Mouse (Mus musculus) forebrain, embryonic 13.5 days (tissue): ENCODE data around the gene 4931428F04Rik. TPM values are rescaled to one million over a fixed set of nuclear protein-coding genes. Genes with fewer than 3 reads are reported as not detected.

ENCODE experiments used
- ATAC-seq: fragments of 200-750 bp; cut with Nextera tagmentation; 2 replicates; pipeline ENCODE4 v1.8.0; 2017
- H3K27ac ChIP-seq: fragments of 300-500 bp; sonication (generic); 2 replicates; pipeline ENCODE4 v1.5.1; 2015; ENCODE audit warnings: inconsistent platforms, mild to moderate bottlenecking, moderate library complexity
- H3K27me3 ChIP-seq: fragments of 300-500 bp; sonication (generic); 2 replicates; pipeline ENCODE4 v1.6.1; 2015; ENCODE audit warnings: mild to moderate bottlenecking, inconsistent platforms
- H3K36me3 ChIP-seq: fragments of 300-500 bp; sonication (generic); 2 replicates; pipeline ENCODE4 v1.6.1; 2015; ENCODE audit warnings: mild to moderate bottlenecking, inconsistent platforms; ENCODE audit not compliant: poor library complexity, severe bottlenecking
- H3K4me1 ChIP-seq: fragments of 300-500 bp; sonication (generic); 2 replicates; pipeline ENCODE4 v1.6.1; 2015; ENCODE audit warnings: inconsistent platforms
- H3K4me2 ChIP-seq: fragments of 300-500 bp; sonication (generic); 2 replicates; pipeline ENCODE4 v1.6.1; 2015; ENCODE audit warnings: inconsistent platforms, mild to moderate bottlenecking, moderate library complexity
- H3K4me3 ChIP-seq: fragments of 300-500 bp; sonication (generic); 2 replicates; pipeline ENCODE4 v1.5.1; 2015; ENCODE audit warnings: mild to moderate bottlenecking, inconsistent platforms
- H3K9ac ChIP-seq: fragments of 300-500 bp; sonication (generic); 2 replicates; pipeline ENCODE4 v1.6.1; 2015; ENCODE audit warnings: mild to moderate bottlenecking, inconsistent platforms
- H3K9me3 ChIP-seq: fragments of 300-500 bp; sonication (generic); replicated peaks from 2 replicates; pipeline ENCODE4 v1.6.1; 2016; ENCODE audit warnings: inconsistent platforms
- WGBS: fragments of 180-500 bp; shearing (Covaris S2); methylation state at CpG from one replicate; pipeline ENCODE4 v1.1.7; 2015; 5-methylcytosine and 5-hydroxymethylcytosine counted together
- polyA plus RNA-seq: library from polyadenylated mRNA; unstranded; fragments of >200 nt; fragmentation: Nextera tagmentation; extraction: Ambion mirVana; gene quantifications from 2 replicates; pipeline ENCODE4 v1.2.1, GENCODE M21; 2015

The 4931428F04Rik gene
- polyA plus RNA-seq, 1 experiment from 2014 or later, result 57.4 TPM

DNA sequence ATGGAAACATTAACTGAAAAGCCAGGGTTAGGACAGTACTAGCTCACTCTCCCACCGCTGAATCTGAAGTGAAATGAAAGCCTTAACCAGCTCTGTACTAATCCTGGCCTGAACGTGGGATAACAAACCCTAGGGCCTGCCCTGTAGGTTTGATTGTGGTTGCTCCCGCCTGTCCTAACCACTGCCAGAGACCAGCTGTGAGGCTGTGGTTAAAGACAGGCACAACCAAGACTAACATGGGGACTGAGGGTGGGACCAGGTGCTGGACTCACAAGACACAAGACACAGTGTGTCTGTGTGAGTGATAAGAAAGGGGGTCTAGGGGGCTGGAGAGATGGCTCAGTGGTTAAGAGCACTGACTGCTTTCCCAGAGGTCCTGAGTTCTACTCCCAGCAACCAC is 9.1 kb downstream of the 4931428F04Rik start:
- WGBS, result 74% methylated on average over 3 of the region's 3 CpGs
- peaks cover 47% of the 10 kb centered on the region for H3K36me3 ChIP-seq

DNA sequence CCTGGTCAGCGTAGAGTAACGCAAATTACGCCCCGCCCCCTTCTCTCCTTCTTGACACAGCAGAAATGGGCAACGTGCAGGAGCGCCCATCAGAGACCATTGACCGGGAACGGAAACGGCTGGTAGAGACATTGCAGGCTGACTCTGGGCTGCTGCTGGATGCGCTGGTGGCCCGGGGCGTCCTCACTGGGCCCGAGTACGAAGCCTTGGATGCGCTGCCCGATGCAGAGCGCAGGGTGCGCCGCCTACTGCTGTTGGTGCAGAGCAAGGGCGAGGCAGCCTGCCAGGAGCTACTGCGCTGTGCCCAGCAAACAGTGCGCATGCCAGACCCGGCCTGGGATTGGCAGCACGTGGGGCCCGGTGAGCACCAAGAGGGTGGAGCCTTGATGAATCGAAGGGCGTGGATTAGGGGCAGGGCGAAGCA is 10.7 kb downstream of the 4931428F04Rik start:
- peak overlapping the region; percentile 60 for H3K4me2 ChIP-seq
- peaks cover 67% of the 10 kb centered on the region for H3K27me3 ChIP-seq
- H3K9ac ChIP-seq, result peak overlapping the region; percentile 50
- peak overlapping the region; percentile 31 for H3K4me3 ChIP-seq
- H3K9me3 ChIP-seq, result no peaks in the 10 kb centered on the region
- peaks cover 27% of the 10 kb centered on the region for H3K4me1 ChIP-seq
- peak; percentile 63 for ATAC-seq
- H3K27ac ChIP-seq, result no peak overlapping the region
- peaks cover 34% of the 10 kb centered on the region for H3K36me3 ChIP-seq
- under 1% methylated on average over 28 of the region's 28 CpGs for WGBS

More for the DNA sequence above, 9.1 kb downstream of the 4931428F04Rik start:
- Histone ChIP-seq H3K9ac (no peak overlapping the region), H3K9me3 (no peaks in the 10 kb centered on the region), H3K4me2 (no peak overlapping the region), H3K4me1 (peaks cover 29% of the 10 kb centered on the region), H3K27ac (no peak overlapping the region), H3K4me3 (no peak overlapping the region), H3K27me3 (peaks cover 51% of the 10 kb centered on the region)
- ATAC-seq, result no peak

DNA sequence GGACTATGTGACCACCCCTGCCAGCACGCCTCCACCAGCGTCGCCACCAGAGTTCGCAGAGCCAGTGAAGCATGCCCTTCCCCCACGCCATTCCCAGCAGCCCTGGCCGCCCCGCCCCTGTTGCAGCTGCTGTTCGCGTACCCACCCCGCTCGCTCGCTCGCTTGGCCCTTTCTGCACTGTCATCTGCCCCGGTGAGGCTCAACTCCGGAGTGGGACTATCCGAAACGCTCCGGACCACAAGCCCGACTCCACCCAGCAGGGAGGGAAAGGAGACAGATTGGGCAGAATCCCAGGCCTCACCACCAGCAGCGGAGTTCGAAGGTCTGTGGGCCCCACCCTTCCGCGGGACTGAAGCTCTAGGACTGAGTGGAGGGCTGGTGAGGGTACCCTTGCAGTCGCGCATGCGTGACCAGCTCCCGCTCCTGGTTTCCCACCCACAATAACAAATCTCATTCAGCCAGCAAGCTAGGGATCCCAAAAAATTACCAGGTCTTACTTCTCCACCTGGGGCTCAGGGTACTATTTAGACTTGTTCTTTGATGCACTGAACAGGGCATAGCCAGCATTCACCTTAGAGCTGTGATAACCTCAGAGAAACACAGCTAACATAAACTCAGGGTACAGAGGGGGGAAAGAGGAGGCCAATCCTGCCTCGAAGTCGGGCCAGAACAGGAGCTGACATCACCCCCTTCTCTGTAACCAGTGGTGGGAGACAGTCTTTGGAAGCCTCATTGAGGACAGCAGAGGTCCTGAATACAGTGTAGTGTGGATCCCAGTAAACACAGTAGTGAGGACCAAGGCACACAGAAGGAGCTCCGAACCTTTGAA is 13.2 kb downstream of the 4931428F04Rik start:
- Histone ChIP-seq H3K27me3 (peaks cover 91% of the 10 kb centered on the region), H3K9ac (peak overlapping the region; percentile 58), H3K4me1 (peaks cover 27% of the 10 kb centered on the region), H3K9me3 (no peaks in the 10 kb centered on the region), H3K27ac (no peak overlapping the region), H3K36me3 (peaks cover 10% of the 10 kb centered on the region; the same call in 1 of the 2 replicates), H3K4me3 (peak overlapping the region; percentile 44), H3K4me2 (peak overlapping the region; percentile 77)
- ATAC-seq, result peak; percentile 60
- 3% methylated on average over 30 of the region's 30 CpGs for WGBS

DNA sequence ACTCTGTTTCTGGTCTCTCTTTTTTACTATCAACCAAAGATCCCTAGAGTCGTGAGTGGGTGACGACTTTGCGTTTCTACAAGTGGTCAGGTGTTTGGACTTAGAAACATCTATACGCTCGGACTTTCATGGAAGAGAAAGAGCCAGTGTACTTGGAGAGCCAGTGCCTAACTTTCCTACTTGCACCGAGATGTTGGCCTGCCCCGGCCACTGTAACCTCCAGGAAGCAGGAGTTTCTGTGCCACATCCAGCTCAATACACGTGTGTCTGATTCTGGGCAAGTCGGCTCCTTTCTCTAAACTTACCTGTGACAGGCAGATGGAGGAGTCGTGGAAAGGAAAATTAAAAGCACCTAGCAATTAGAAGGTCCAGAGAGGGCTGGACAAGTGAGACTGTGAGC is 13.8 kb downstream of the 4931428F04Rik start, which contains the start of gene Nol3:
Nol3 (plus strand) TSS at position 301 of the 400 bp plus-strand sequence.
- Histone ChIP-seq H3K4me3 (peak within 1 kb of the TSS; percentile 44), H3K9me3 (no peaks in the 10 kb centered on the region), H3K4me1 (peaks cover 29% of the 10 kb centered on the region), H3K27me3 (peaks cover 97% of the 10 kb centered on the region), H3K9ac (peak within 1 kb of the TSS; percentile 58), H3K27ac (no peak within 1 kb of the TSS), H3K4me2 (peak within 1 kb of the TSS; percentile 77), H3K36me3 (peaks cover 7% of the 10 kb centered on the region; the same call in 1 of the 2 replicates)
- no peak for ATAC-seq
- 3% methylated on average over 10 of the region's 10 CpGs for WGBS

DNA sequence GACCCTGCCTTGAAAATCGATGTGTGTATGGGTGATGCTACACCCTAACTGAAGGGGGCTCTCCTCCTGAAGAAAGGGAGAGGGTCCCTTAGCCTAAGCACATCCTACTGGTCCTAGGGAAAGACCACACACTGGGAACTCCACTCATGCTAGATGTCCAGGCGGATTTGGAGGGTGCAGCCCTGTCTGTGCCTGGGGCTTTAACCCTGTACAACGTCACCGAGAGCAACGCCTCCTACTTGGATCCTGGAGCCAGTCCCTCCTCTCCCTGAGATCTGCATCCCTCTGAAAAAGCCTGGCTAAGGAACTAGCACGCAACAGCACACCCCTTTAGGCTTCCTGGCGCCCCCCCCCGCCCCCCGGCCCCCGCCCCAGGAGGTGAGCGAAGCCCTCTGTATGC is 14.3 kb downstream of the 4931428F04Rik start:
- no peak for ATAC-seq
- no peak overlapping the region for H3K9ac ChIP-seq
- peak overlapping the region; percentile 77 for H3K4me2 ChIP-seq
- H3K27me3 ChIP-seq, result peaks cover 99% of the 10 kb centered on the region
- peaks cover 33% of the 10 kb centered on the region for H3K4me1 ChIP-seq
- no peak overlapping the region for H3K4me3 ChIP-seq
- 5% methylated on average over 10 of the region's 11 CpGs for WGBS
- no peaks in the 10 kb centered on the region for H3K9me3 ChIP-seq
- no peak overlapping the region for H3K27ac ChIP-seq
- H3K36me3 ChIP-seq, result peaks cover 7% of the 10 kb centered on the region; the same call in 1 of the 2 replicates

DNA sequence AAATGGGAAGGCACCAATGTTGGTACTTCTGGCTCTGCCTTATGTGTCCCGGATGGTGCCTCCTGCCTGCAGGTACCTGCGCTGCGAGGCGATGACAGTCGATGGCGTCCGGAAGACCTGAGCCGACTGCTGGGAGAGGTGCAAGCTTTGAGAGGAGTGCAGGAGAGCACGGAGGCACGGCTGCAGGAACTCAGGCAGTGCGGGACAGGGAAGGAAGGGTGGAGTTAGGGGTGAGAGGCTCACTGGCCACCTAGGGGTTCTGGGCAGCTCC is 18.8 kb downstream of the 4931428F04Rik start:
- H3K27me3 ChIP-seq, result peaks cover 99% of the 10 kb centered on the region
- H3K27ac ChIP-seq, result no peak overlapping the region
- H3K4me1 ChIP-seq, result peaks cover 34% of the 10 kb centered on the region
- H3K4me3 ChIP-seq, result 0 out of 2 replicates have a peak overlapping the region, but pooled peaks have one; percentile 47
- no peak for ATAC-seq
- peak overlapping the region; percentile 20; the same call in 1 of the 2 replicates for H3K4me2 ChIP-seq
- H3K36me3 ChIP-seq, result no peaks in the 10 kb centered on the region
- H3K9ac ChIP-seq, result no peak overlapping the region
- no peaks in the 10 kb centered on the region; the same call in 1 of the 2 replicates for H3K9me3 ChIP-seq
- WGBS, result 2% methylated on average over 11 of the region's 11 CpGs

DNA sequence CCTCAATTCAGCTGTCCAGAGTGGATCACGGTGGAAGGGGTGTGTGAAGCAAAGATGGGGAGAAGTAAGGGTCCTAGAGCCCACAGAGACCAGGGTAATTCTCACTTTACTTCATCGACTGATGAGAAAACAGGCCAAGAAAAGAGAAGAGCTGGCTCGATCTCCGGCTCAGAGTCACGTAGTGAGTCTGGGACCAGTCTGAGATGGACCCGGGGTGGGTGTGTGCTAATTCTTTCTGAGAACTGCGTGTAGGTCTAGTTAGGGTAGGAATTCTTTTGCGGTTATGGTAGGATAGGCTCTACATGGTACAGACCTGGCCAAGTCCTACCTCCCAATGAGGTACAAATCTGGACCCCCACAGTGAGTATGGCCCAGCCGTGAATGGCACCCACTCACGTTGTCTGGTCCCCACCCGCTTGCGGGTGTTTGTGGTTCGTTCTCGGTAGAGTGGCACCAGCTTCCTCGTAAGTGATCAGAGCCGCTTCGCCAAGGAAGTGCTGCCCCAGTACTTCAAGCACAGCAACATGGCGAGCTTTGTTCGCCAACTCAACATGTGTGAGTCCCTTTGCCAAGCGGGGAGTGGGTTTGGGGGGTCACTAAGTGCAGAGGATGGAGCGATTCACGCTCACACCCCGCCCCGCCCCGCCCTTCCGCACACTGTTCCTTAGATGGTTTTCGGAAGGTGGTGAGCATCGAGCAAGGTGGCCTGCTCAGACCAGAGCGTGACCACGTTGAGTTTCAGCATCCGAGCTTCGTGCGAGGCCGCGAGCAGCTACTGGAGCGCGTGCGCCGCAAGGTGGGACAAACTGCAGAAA is 19.4 kb downstream of the 4931428F04Rik start:
- Histone ChIP-seq H3K9ac (0 out of 2 replicates have a peak overlapping the region, but pooled peaks have one; percentile 58), H3K4me3 (peak overlapping the region; percentile 47), H3K4me2 (peak overlapping the region; percentile 79), H3K27me3 (peaks cover 99% of the 10 kb centered on the region), H3K27ac (no peak overlapping the region), H3K9me3 (no peaks in the 10 kb centered on the region; the same call in 1 of the 2 replicates), H3K4me1 (peaks cover 30% of the 10 kb centered on the region), H3K36me3 (no peaks in the 10 kb centered on the region)
- WGBS, result 1% methylated on average over 39 of the region's 39 CpGs
- no peak for ATAC-seq

DNA sequence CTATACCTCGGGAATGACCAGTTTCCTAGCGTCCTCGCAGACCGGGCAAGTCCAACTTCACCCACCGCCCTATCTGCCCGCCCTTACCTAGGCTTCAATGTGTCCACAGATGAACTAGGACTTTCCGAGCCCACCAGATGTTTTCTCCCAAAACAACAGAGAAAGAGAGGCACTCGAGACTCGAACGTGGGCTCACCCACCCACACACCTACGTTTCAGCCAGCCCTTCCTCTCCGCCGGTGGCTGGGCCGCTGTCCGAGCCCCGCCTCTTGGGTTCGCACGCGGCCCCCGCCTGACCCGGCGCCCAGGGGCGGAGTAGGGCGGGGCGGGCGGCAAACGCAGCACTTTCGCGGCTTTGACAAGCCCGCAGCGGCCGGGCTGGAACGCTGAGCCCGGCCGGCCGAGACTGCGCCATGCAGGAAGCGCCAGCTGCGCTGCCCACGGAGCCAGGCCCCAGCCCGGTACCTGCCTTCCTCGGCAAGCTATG is 20.2 kb downstream of the 4931428F04Rik start, which contains the start of gene Hsf4:
Hsf4 (plus strand) TSS at position 341 of the 487 bp plus-strand sequence.
- no peak for ATAC-seq
- H3K4me1 ChIP-seq, result peaks cover 38% of the 10 kb centered on the region
- no peaks in the 10 kb centered on the region; the same call in 1 of the 2 replicates for H3K9me3 ChIP-seq
- WGBS, result 1% methylated on average over 32 of the region's 42 CpGs
- H3K36me3 ChIP-seq, result no peaks in the 10 kb centered on the region
- no peak within 1 kb of the TSS for H3K27ac ChIP-seq
- H3K4me2 ChIP-seq, result peak within 1 kb of the TSS; percentile 79
- H3K4me3 ChIP-seq, result peak within 1 kb of the TSS; percentile 47
- peak within 1 kb of the TSS; percentile 58 for H3K9ac ChIP-seq
- peaks cover 99% of the 10 kb centered on the region for H3K27me3 ChIP-seq

DNA sequence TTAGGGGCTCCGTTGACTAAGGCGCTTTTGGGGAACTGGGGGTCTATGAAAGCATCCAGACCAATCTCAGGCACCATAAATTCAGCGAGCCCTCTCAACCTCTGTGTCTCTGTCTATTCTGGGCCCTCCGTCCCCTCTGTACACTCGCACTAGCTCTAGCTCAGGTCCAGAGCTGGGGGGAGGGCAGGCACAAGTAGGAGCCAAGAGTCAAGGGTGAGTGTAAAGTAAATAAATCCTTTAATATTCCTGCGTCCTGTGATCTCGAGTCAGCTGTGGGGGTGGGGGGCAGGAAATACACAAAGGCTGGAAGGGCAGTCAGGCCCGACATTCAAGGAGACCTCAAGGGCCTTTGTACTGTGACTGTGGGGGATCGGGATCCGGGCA is 20.6 kb downstream of the 4931428F04Rik start:
- H3K9me3 ChIP-seq, result no peaks in the 10 kb centered on the region; the same call in 1 of the 2 replicates
- peak overlapping the region; percentile 58 for H3K9ac ChIP-seq
- WGBS, result 1% methylated on average over 10 of the region's 10 CpGs
- peak overlapping the region; percentile 47 for H3K4me3 ChIP-seq
- peaks cover 41% of the 10 kb centered on the region for H3K4me1 ChIP-seq
- no peaks in the 10 kb centered on the region for H3K36me3 ChIP-seq
- ATAC-seq, result no peak; the same call in 1 of the 2 replicates
- peaks cover 99% of the 10 kb centered on the region for H3K27me3 ChIP-seq
- peak overlapping the region; percentile 79 for H3K4me2 ChIP-seq
- no peak overlapping the region for H3K27ac ChIP-seq

DNA sequence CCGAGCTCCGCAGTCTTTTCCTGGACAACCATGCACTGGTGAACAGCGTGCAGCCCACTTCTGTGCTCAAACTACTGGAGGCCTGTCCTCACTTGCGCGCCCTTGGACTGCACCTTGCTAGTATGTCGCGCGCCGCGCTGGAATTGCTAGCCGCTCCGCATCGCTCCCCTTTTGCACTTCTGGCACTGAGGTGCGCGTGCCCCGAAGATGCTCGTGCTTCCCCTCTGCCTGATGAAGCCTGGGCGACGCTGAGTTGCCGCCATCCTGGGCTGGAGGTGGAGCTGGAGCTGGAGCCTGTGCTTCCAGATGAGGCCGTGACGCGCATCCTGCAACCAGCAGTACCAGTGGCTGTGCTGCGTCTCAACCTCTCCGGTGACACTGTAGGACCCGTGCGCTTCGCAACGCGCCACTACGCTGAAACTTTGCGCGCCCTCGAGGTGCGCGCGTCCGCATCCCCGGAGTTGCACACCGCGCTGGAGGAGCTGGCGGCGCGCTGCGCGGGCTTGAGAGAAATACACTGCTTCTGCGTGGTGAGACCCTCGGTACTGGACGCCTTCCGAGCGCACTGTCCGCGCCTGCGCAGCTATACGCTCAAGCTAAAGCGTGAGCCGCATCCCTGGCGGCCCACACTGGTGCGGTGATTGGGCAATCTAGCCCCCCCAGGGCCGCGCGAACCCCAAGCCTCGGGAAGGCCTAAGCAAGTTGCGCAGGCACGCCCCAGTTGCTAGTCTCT is 21.2 kb downstream of the 4931428F04Rik start:
- Histone ChIP-seq H3K27me3 (peaks cover 99% of the 10 kb centered on the region), H3K27ac (no peak overlapping the region), H3K4me1 (peaks cover 44% of the 10 kb centered on the region), H3K9me3 (no peaks in the 10 kb centered on the region; the same call in 1 of the 2 replicates), H3K4me3 (peak overlapping the region; percentile 47), H3K9ac (peak overlapping the region; percentile 58), H3K4me2 (peak overlapping the region; percentile 79), H3K36me3 (no peaks in the 10 kb centered on the region)
- peak; percentile 86 for ATAC-seq
- 0% methylated on average over 65 of the region's 65 CpGs for WGBS

DNA sequence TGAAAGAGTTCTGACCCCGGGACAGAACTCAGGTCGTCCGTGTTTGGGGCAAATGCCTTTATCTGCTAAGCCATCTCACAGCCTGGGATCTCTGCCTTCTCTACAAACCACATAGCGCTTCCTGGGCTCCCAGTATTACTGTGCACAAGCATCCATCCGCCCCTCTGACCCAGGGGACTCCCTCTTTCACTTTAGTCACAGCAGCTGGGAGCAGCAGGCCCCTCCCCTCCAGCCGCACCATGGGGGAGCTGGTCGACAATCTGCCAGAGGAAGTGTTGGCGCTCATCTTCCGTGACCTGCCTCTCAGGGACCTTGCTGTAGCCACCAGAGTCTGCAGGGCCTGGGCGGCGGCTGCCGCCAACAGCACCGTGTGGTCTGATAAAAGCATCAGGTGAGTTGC is 22.9 kb downstream of the 4931428F04Rik start:
- Histone ChIP-seq H3K4me1 (peaks cover 44% of the 10 kb centered on the region), H3K9ac (no peak overlapping the region), H3K27me3 (peaks cover 96% of the 10 kb centered on the region), H3K4me2 (no peak overlapping the region), H3K4me3 (no peak overlapping the region), H3K27ac (no peak overlapping the region), H3K36me3 (no peaks in the 10 kb centered on the region), H3K9me3 (no peaks in the 10 kb centered on the region; the same call in 1 of the 2 replicates)
- no peak for ATAC-seq
- WGBS, result 10% methylated on average over 13 of the region's 13 CpGs
